ENCODE assay signal across 12 mouse cellular contexts in the genomic region with DNA sequence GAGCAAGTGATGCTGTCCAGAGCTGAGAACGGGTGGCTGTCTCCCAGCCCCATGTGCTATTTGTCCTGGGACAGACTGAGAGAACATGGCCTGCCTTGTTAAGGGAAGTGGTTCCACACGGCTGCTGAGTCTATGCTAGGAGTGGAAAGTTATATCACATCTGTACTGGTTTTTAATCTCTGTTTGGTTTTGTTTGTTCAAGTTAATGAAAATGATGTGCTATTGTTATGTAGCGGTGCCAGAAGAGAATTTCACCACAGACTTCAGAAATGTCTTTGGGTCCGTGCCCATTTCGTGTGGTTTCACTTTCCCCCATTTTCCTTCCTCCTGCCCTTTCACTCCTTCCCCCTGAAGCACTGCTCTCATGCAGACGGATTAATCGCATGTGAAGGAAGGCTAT.
DNase-seq lines count a peak whose midpoint lies in the region; ATAC-seq and TF ChIP-seq lines count a peak whose summit lies in the region.
"Had no signal": no experiment of that assay in that cellular context is flagged by ENCODE, and none has a peak within 500 bp of the region (broad histone marks: within the 10 kb centered on the region; RNA-seq: fewer than 3 reads in every experiment).

No protein-coding gene starts in this region.

- no peak overlapping the region for H3K9ac ChIP-seq in heart, embryonic 11.5 days (ENCODE audit: low read depth, low read length)
- H3K9ac ChIP-seq in limb, embryonic 15.5 days, result no peak overlapping the region
- H3K9ac ChIP-seq in hindbrain, embryonic 11.5 days (ENCODE audit: low read depth, low read length), result no peak overlapping the region
- H3K9ac ChIP-seq: hindbrain, embryonic 12.5 days; liver, embryonic 14.5 days had no signal

- no peak overlapping the region for H3K4me3 ChIP-seq in heart, embryonic 11.5 days (ENCODE audit: low read depth, low read length)
- H3K4me3 ChIP-seq in embryonic fibroblast, embryonic 13.5 days (ENCODE audit: insufficient read depth, low read length), result no peak overlapping the region
- no peak overlapping the region for H3K4me3 ChIP-seq in limb, embryonic 15.5 days
- no peak overlapping the region for H3K4me3 ChIP-seq in hindbrain, embryonic 11.5 days (ENCODE audit: low read depth, low read length)
- H3K4me3 ChIP-seq: hindbrain, embryonic 12.5 days had no signal

- intact Hi-C loops in heart, postnatal 10 days (cut with DNase I), result no loop called here
- intact Hi-C loops in left cerebral cortex, postnatal 4 days (cut with DNase I), result no loop called here

- 73% methylated on average over 7 of the region's 7 CpGs for WGBS in heart, embryonic 11.5 days (ENCODE audit: insufficient replicate concordance)
- 46% methylated on average over 7 of the region's 7 CpGs for WGBS in limb, embryonic 15.5 days
- 86% methylated on average over 7 of the region's 7 CpGs for WGBS in hindbrain, embryonic 11.5 days

- no peak overlapping the region for H3K27ac ChIP-seq in heart, embryonic 11.5 days (ENCODE audit: low read depth, low read length)
- H3K27ac ChIP-seq in embryonic fibroblast, embryonic 13.5 days (ENCODE audit: insufficient read depth, low read length), result peak overlapping the region; percentile 79
- peak overlapping the region; percentile 5; the same call in 1 of the 2 replicates for H3K27ac ChIP-seq in limb, embryonic 15.5 days
- no peak overlapping the region for H3K27ac ChIP-seq in hindbrain, embryonic 11.5 days (ENCODE audit: low read depth, low read length)
- H3K27ac ChIP-seq: hindbrain, embryonic 12.5 days; liver, embryonic 14.5 days had no signal

- no peak for TF ChIP-seq POLR2A in embryonic fibroblast, embryonic 13.5 days (IDR thresholded peaks at IDR 0.05; ENCODE audit: low read depth, low read length)

- H3K27me3 ChIP-seq in heart, embryonic 11.5 days (ENCODE audit: control insufficient read depth, insufficient read depth, low read length), result no peaks in the 10 kb centered on the region
- no peaks in the 10 kb centered on the region for H3K27me3 ChIP-seq in limb, embryonic 15.5 days
- H3K27me3 ChIP-seq in hindbrain, embryonic 11.5 days (ENCODE audit: control insufficient read depth, insufficient read depth, low read length), result no peaks in the 10 kb centered on the region
- H3K27me3 ChIP-seq: CH12.LX; hindbrain, embryonic 12.5 days had no signal

- H3K4me2 ChIP-seq in heart, embryonic 11.5 days, result no peak overlapping the region
- no peak overlapping the region for H3K4me2 ChIP-seq in limb, embryonic 15.5 days
- no peak overlapping the region for H3K4me2 ChIP-seq in hindbrain, embryonic 11.5 days (replicated peaks; ENCODE audit: low read depth, low read length)
- H3K4me2 ChIP-seq: hindbrain, embryonic 12.5 days had no signal

- no peak for TF ChIP-seq CTCF in embryonic fibroblast, embryonic 13.5 days (IDR thresholded peaks at IDR 0.05; ENCODE audit: borderline replicate concordance, insufficient read depth, low read length)

- no peaks in the 10 kb centered on the region for H3K9me3 ChIP-seq in heart, embryonic 11.5 days (replicated peaks; ENCODE audit: control insufficient read depth, low read length)
- H3K9me3 ChIP-seq in limb, embryonic 15.5 days, result no peaks in the 10 kb centered on the region
- no peaks in the 10 kb centered on the region for H3K9me3 ChIP-seq in hindbrain, embryonic 11.5 days (ENCODE audit: control insufficient read depth, low read length)
- H3K9me3 ChIP-seq: hindbrain, embryonic 12.5 days had no signal

- no peaks in the 10 kb centered on the region for H3K4me1 ChIP-seq in heart, embryonic 11.5 days (ENCODE audit: control insufficient read depth, insufficient read depth, low read length)
- peaks cover 4% of the 10 kb centered on the region; the same call in 1 of the 2 replicates for H3K4me1 ChIP-seq in embryonic fibroblast, embryonic 13.5 days (ENCODE audit: control insufficient read depth, insufficient read depth, low read length)
- H3K4me1 ChIP-seq in limb, embryonic 15.5 days, result peaks cover 4% of the 10 kb centered on the region
- no peaks in the 10 kb centered on the region for H3K4me1 ChIP-seq in hindbrain, embryonic 11.5 days (replicated peaks; ENCODE audit: control insufficient read depth, insufficient read depth, low read length)
- H3K4me1 ChIP-seq: hindbrain, embryonic 12.5 days had no signal

- H3K36me3 ChIP-seq in heart, embryonic 11.5 days (ENCODE audit: control insufficient read depth, insufficient read depth, low read length), result no peaks in the 10 kb centered on the region
- H3K36me3 ChIP-seq in limb, embryonic 15.5 days, result no peaks in the 10 kb centered on the region
- H3K36me3 ChIP-seq in hindbrain, embryonic 11.5 days (ENCODE audit: control insufficient read depth, insufficient read depth, low read length), result no peaks in the 10 kb centered on the region
- H3K36me3 ChIP-seq: hindbrain, embryonic 12.5 days had no signal

- no peak for ATAC-seq in heart, embryonic 11.5 days (replicated peaks; ENCODE audit: insufficient number of reproducible peaks, low FRiP score, low TSS enrichment)
- no peak for ATAC-seq in limb, embryonic 15.5 days (ENCODE audit: insufficient number of reproducible peaks, low FRiP score, low TSS enrichment, low read depth)
- ATAC-seq in hindbrain, embryonic 11.5 days (ENCODE audit: low FRiP score), result no peak

- DNase-seq in heart, postnatal 10 days, result peak; percentile 5 to 13
- peak; percentile 67 for DNase-seq in skeletal muscle tissue, adult 2 months (ENCODE audit: low read depth, low spot score)
- no peak for DNase-seq in hindbrain, embryonic 11.5 days (ENCODE audit: low spot score)
- DNase-seq in embryo, embryonic 11 days, result no peak
- DNase-seq in left cerebral cortex, postnatal 4 days, result no peak
- DNase-seq: kidney, adult 18-20 months had no signal

Comparison
In these comparisons a context has a peak if more than half of its experiments do, and no peak if none do; other contexts are left out.
1. DNase-seq: peak in heart, postnatal 10 days (2 of 2) and skeletal muscle tissue, adult 2 months (single experiment); none in hindbrain, embryonic 11.5 days (single experiment), embryo, embryonic 11 days (single experiment) and left cerebral cortex, postnatal 4 days (single experiment).
2. H3K27ac ChIP-seq: peak in embryonic fibroblast, embryonic 13.5 days (single experiment) and limb, embryonic 15.5 days (single experiment); none in heart, embryonic 11.5 days (single experiment) and hindbrain, embryonic 11.5 days (single experiment).